Mouse (Mus musculus) stomach, embryonic 15.5 days (tissue): ENCODE measurements around the gene Cacna2d3. TPM values are rescaled to one million over a fixed set of nuclear protein-coding genes. Genes with fewer than 3 reads are reported as not detected.

Experiments used
- ATAC-seq: fragments of 200-750 bp; cut with Nextera tagmentation; 2 replicates; pipeline ENCODE4 v1.8.0; 2017; ENCODE audit warnings: low read depth, moderate number of reproducible peaks, moderate TSS enrichment; ENCODE audit not compliant: insufficient read depth, low FRiP score
- H3K27ac ChIP-seq: fragments of 300-500 bp; sonication (generic); 2 replicates; pipeline ENCODE4 v1.5.1; 2015; ENCODE audit warnings: mild to moderate bottlenecking, inconsistent platforms
- H3K27me3 ChIP-seq: fragments of 300-500 bp; sonication (generic); replicated peaks from 2 replicates; pipeline ENCODE4 v1.6.1; 2015; ENCODE audit warnings: inconsistent platforms
- H3K36me3 ChIP-seq: fragments of 300-500 bp; sonication (generic); 2 replicates; pipeline ENCODE4 v1.6.1; 2015; ENCODE audit warnings: inconsistent platforms
- H3K4me1 ChIP-seq: fragments of 300-500 bp; sonication (generic); 2 replicates; pipeline ENCODE4 v1.6.1; 2015; ENCODE audit warnings: inconsistent platforms
- H3K4me2 ChIP-seq: fragments of 300-500 bp; sonication (generic); 2 replicates; pipeline ENCODE4 v1.6.1; 2015; ENCODE audit warnings: mild to moderate bottlenecking, inconsistent platforms
- H3K4me3 ChIP-seq: fragments of 300-500 bp; sonication (generic); replicated peaks from 2 replicates; pipeline ENCODE4 v1.5.1; 2015; ENCODE audit warnings: inconsistent platforms
- H3K9ac ChIP-seq: fragments of 300-500 bp; sonication (generic); 2 replicates; pipeline ENCODE4 v1.6.1; 2015; ENCODE audit warnings: inconsistent platforms
- H3K9me3 ChIP-seq: fragments of 300-500 bp; sonication (generic); 2 replicates; pipeline ENCODE4 v1.6.1; 2016; ENCODE audit warnings: inconsistent platforms
- WGBS: fragments of 180-500 bp; shearing (Covaris S2); methylation state at CpG from one replicate; pipeline ENCODE4 v1.1.7; 2015; 5-methylcytosine and 5-hydroxymethylcytosine counted together
- polyA plus RNA-seq: library from polyadenylated mRNA; unstranded; fragments of >200 nt; fragmentation: Nextera tagmentation; extraction: Ambion mirVana; gene quantifications from 2 replicates; pipeline ENCODE4 v1.2.1, GENCODE M21; 2015

Cacna2d3 gene
- polyA plus RNA-seq, 1 experiment from 2014 or later = 1.6 TPM

- no peaks in the 10 kb centered on the region for H3K9me3 ChIP-seq
- no peak overlapping the region for H3K9ac ChIP-seq
- 60% methylated on average over 8 of the region's 8 CpGs for WGBS
- ATAC-seq = no peak
- no peak overlapping the region for H3K4me2 ChIP-seq
- no peak overlapping the region for H3K4me3 ChIP-seq
- H3K27ac ChIP-seq = no peak overlapping the region
- no peaks in the 10 kb centered on the region for H3K27me3 ChIP-seq
- H3K4me1 ChIP-seq = no peaks in the 10 kb centered on the region
- H3K36me3 ChIP-seq = no peaks in the 10 kb centered on the region
Measured at GRCm38 (mm10) chr14:29628213-29628612, 93.5 kb downstream of the Cacna2d3 start.

- Histone ChIP-seq H3K27ac (no peak overlapping the region), H3K27me3 (no peaks in the 10 kb centered on the region; the same call in 1 of the 2 replicates)
- WGBS = 79% methylated on average over 5 of the region's 5 CpGs
Measured at GRCm38 (mm10) chr14:29612436-29612835, 109.2 kb downstream of the Cacna2d3 start.

GRCm38 (mm10) chr14:29608761-29609160, 112.9 kb downstream of the Cacna2d3 start:
- Histone ChIP-seq H3K4me3 (no peak overlapping the region), H3K27me3 (no peaks in the 10 kb centered on the region; the same call in 1 of the 2 replicates), H3K4me1 (no peaks in the 10 kb centered on the region), H3K9ac (no peak overlapping the region), H3K4me2 (no peak overlapping the region), H3K27ac (no peak overlapping the region), H3K36me3 (no peaks in the 10 kb centered on the region), H3K9me3 (no peaks in the 10 kb centered on the region)
- ATAC-seq = no peak
- WGBS = 57% methylated on average over 6 of the region's 6 CpGs

More at GRCm38 (mm10) chr14:29612436-29612835, 109.2 kb downstream of the Cacna2d3 start:
- ATAC-seq = no peak
- Histone ChIP-seq H3K9ac (no peak overlapping the region), H3K4me1 (no peaks in the 10 kb centered on the region), H3K9me3 (no peaks in the 10 kb centered on the region), H3K4me3 (no peak overlapping the region), H3K4me2 (no peak overlapping the region), H3K36me3 (no peaks in the 10 kb centered on the region)

GRCm38 (mm10) chr14:29599428-29599827, 122.2 kb downstream of the Cacna2d3 start:
- WGBS = 66% methylated on average over 8 of the region's 8 CpGs
- no peak for ATAC-seq
- H3K4me1 ChIP-seq = no peaks in the 10 kb centered on the region

GRCm38 (mm10) chr14:29592896-29593295, 128.8 kb downstream of the Cacna2d3 start:
- no peak overlapping the region for H3K9ac ChIP-seq
- H3K27ac ChIP-seq = no peak overlapping the region
- whole genome bisulfite sequencing = 73% methylated on average over 4 of the region's 4 CpGs
- H3K9me3 ChIP-seq = no peaks in the 10 kb centered on the region
- no peak for ATAC-seq
- no peak overlapping the region for H3K4me3 ChIP-seq
- no peaks in the 10 kb centered on the region for H3K27me3 ChIP-seq
- no peaks in the 10 kb centered on the region for H3K36me3 ChIP-seq
- H3K4me2 ChIP-seq = no peak overlapping the region
- H3K4me1 ChIP-seq = no peaks in the 10 kb centered on the region

More at GRCm38 (mm10) chr14:29599428-29599827, 122.2 kb downstream of the Cacna2d3 start:
- Histone ChIP-seq H3K27ac (no peak overlapping the region), H3K9ac (no peak overlapping the region), H3K36me3 (no peaks in the 10 kb centered on the region), H3K4me3 (no peak overlapping the region), H3K9me3 (no peaks in the 10 kb centered on the region), H3K27me3 (no peaks in the 10 kb centered on the region), H3K4me2 (no peak overlapping the region)

GRCm38 (mm10) chr14:29589628-29590027, 132.0 kb downstream of the Cacna2d3 start:
- H3K27me3 ChIP-seq = no peaks in the 10 kb centered on the region
- WGBS = 77% methylated on average over 9 of the region's 9 CpGs
- H3K9ac ChIP-seq = no peak overlapping the region
- no peaks in the 10 kb centered on the region for H3K36me3 ChIP-seq
- H3K27ac ChIP-seq = no peak overlapping the region
- H3K4me1 ChIP-seq = no peaks in the 10 kb centered on the region
- H3K4me3 ChIP-seq = no peak overlapping the region
- ATAC-seq = no peak
- no peaks in the 10 kb centered on the region for H3K9me3 ChIP-seq
- H3K4me2 ChIP-seq = no peak overlapping the region

GRCm38 (mm10) chr14:29581961-29582360, 139.7 kb downstream of the Cacna2d3 start:
- Histone ChIP-seq H3K4me2 (no peak overlapping the region), H3K27me3 (no peaks in the 10 kb centered on the region), H3K9ac (no peak overlapping the region), H3K27ac (no peak overlapping the region), H3K36me3 (no peaks in the 10 kb centered on the region), H3K4me1 (no peaks in the 10 kb centered on the region), H3K9me3 (no peaks in the 10 kb centered on the region), H3K4me3 (no peak overlapping the region)
- 60% methylated on average over 2 of the region's 2 CpGs for WGBS
- no peak for ATAC-seq

- no peaks in the 10 kb centered on the region for H3K9me3 ChIP-seq
- WGBS = 61% methylated on average over 1 of the region's 1 CpGs
- H3K4me2 ChIP-seq = no peak overlapping the region
- no peak for ATAC-seq
- H3K4me3 ChIP-seq = no peak overlapping the region
- no peak overlapping the region for H3K9ac ChIP-seq
- H3K27me3 ChIP-seq = no peaks in the 10 kb centered on the region
- no peaks in the 10 kb centered on the region for H3K4me1 ChIP-seq
- no peak overlapping the region for H3K27ac ChIP-seq
- H3K36me3 ChIP-seq = no peaks in the 10 kb centered on the region
Measured at GRCm38 (mm10) chr14:29577786-29578185, 143.9 kb downstream of the Cacna2d3 start.

GRCm38 (mm10) chr14:29575551-29575950, 146.1 kb downstream of the Cacna2d3 start:
- ATAC-seq = no peak
- Histone ChIP-seq H3K27ac (no peak overlapping the region), H3K36me3 (no peaks in the 10 kb centered on the region), H3K9me3 (no peaks in the 10 kb centered on the region), H3K4me1 (no peaks in the 10 kb centered on the region), H3K4me2 (no peak overlapping the region), H3K27me3 (no peaks in the 10 kb centered on the region), H3K4me3 (no peak overlapping the region), H3K9ac (no peak overlapping the region)
- WGBS = 58% methylated on average over 5 of the region's 5 CpGs

GRCm38 (mm10) chr14:29562704-29563103, 159.0 kb downstream of the Cacna2d3 start:
- no peaks in the 10 kb centered on the region for H3K9me3 ChIP-seq
- H3K27me3 ChIP-seq = no peaks in the 10 kb centered on the region
- ATAC-seq = no peak
- no peaks in the 10 kb centered on the region for H3K36me3 ChIP-seq
- H3K4me1 ChIP-seq = no peaks in the 10 kb centered on the region
- 56% methylated on average over 6 of the region's 6 CpGs for WGBS
- no peak overlapping the region for H3K4me2 ChIP-seq
- H3K4me3 ChIP-seq = no peak overlapping the region
- H3K27ac ChIP-seq = no peak overlapping the region
- no peak overlapping the region for H3K9ac ChIP-seq

GRCm38 (mm10) chr14:29561122-29561834, 160.4 kb downstream of the Cacna2d3 start:
- H3K27ac ChIP-seq = no peak overlapping the region
- H3K9me3 ChIP-seq = no peaks in the 10 kb centered on the region
- 76% methylated on average over 11 of the region's 11 CpGs for WGBS
- no peak overlapping the region for H3K4me2 ChIP-seq
- ATAC-seq = no peak
- no peaks in the 10 kb centered on the region for H3K36me3 ChIP-seq
- H3K9ac ChIP-seq = no peak overlapping the region
- no peaks in the 10 kb centered on the region for H3K27me3 ChIP-seq
- H3K4me1 ChIP-seq = no peaks in the 10 kb centered on the region
- H3K4me3 ChIP-seq = no peak overlapping the region

GRCm38 (mm10) chr14:29558440-29558839, 163.2 kb downstream of the Cacna2d3 start:
- Histone ChIP-seq H3K9me3 (no peaks in the 10 kb centered on the region), H3K4me2 (no peak overlapping the region), H3K36me3 (no peaks in the 10 kb centered on the region), H3K27ac (no peak overlapping the region), H3K4me3 (no peak overlapping the region), H3K27me3 (no peaks in the 10 kb centered on the region), H3K4me1 (no peaks in the 10 kb centered on the region), H3K9ac (no peak overlapping the region)
- no peak for ATAC-seq
- 87% methylated on average over 8 of the region's 8 CpGs for WGBS
